Mouse (Mus musculus): ENCODE data around the gene Rnf115.
"Not testable (repeated sequence)": the region's sequence is repeated elsewhere in the genome, so short reads cannot be mapped to it uniquely, and the experiment has no call there.

Gene Rnf115

GRCm38 (mm10) chr3:96708684-96709064 is 18.8 kb upstream of the Rnf115 start:
- DNase-seq, result no peak

- DNase-seq, result no peak
These were observed 13.2 kb upstream of the Rnf115 start for GRCm38 (mm10) chr3:96714286-96714685.

- DNase-seq, result no peak
These were observed 11.6 kb upstream of the Rnf115 start for GRCm38 (mm10) chr3:96715854-96716253.

DNA sequence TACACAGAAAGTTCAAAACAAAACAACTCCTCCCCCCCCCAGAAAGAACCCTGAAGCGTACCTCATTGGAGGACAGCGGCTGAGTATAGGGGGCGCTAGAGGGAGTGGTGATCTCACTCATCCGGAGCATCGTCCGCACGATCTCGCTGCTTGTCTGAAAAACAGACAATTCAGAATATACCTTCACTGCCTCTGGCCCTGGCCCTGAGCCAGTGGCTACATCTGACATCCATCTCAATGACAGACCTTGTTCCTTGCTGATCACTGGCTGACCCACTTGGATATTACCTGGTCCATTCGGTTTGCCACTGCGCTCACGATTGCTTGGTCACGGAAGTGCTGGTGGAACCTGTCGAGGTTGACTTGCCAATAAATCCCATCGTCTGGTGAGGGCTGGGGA is 8.3 kb upstream of the Rnf115 start:
- peak; percentile 71 for DNase-seq

- peak; percentile 31 for DNase-seq
These were observed 567 bp downstream of the Rnf115 start for GRCm38 (mm10) chr3:96727828-96728633.

GRCm38 (mm10) chr3:96728634-96729402 is 1.4 kb downstream of the Rnf115 start:
- no peak for DNase-seq

DNA sequence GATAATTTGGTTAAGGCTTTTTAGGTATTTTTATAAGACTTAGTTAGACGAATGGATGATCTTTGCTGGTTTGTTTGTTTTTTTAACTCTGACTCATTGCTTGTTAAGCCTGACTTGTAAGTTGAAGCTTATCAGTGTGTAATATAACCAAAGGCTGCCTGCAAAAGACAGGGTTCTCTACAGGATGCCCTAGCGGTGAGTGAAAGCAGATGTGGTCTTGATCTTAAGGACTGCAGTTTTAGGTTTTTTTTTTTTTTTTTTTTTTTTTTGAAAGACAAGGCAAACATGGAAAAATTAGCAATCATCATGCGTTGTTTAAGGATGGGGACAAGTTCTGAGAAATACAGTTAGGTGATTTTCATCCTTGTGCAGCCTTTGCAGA is 1.9 kb downstream of the Rnf115 start:
- DNase-seq, result no peak

- DNase-seq, result no peak
These were observed 3.3 kb downstream of the Rnf115 start for GRCm38 (mm10) chr3:96730785-96731184.

DNA sequence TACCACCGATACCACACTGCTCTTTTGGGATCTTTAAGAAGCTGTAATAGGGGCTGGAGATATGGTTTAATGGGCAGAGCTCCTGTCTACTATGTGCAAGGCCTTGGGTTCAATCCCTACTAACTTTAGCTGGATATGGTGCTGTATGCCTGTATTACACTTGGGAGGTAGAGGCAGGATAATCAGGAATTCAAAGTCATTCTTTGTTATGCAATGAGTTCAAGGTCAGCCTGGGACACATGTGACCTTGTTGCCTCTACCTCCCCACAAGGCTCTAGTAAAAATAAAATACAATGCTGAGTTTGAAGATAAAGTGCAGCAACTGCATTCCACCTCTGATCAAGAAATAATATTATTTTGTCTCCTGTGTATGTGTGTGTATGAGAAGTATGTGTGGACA is 6.5 kb downstream of the Rnf115 start:
- DNase-seq, result no peak

DNA sequence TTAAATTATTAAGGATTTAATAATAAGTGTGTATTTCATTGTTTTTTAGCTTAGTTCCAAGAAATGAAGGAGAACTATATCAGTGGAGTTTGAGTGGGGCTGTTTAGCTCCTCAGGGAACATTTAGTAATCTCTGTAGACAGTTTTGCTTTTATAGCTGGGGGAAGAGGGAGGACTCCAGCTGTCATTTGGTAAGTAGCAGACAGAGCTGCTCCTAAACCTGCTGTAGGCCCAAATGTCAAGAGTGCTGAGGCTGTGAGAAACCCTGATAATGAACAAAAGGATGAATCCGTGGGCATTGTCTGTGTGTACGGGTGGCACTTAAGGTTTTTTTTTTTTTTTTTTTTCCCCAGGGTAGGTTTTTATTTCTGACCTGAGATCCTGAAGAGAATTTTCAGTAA is 7.7 kb downstream of the Rnf115 start:
- no peak for DNase-seq

DNA sequence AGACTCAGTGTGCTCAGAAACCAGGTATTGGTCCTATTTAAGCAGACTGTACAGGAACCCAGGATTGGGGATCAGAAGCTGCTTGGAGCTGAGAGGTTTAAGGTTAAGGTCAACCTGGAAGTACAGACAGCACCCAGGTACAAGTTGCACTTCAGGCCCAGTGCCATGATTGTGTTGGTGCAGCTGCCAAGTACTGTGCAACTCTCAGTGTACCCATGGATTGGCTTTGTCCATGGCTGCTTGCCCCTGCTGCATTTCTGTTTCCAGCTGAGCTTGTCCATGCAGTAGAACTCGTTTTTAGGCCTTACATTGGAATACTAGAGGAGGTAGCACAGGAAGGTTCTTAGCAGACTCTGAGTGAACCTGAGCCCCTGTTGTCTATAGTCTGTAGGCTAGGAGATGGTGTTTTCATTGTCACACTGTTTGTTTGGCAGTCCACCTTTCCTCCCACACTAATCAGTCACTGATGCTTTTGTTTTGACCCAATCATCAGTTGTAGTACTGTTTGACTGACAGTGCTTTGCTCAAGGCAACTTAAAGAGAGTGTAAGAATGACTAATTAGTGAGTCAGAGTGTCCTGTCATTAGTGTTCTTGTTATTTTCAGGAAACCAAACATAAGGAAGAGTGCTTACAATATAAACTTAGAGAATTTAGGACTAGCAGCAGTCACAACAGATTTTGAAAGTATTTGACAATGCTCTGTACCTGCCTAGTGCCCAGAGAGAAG is 9.7 kb downstream of the Rnf115 start:
- no peak for DNase-seq

DNA sequence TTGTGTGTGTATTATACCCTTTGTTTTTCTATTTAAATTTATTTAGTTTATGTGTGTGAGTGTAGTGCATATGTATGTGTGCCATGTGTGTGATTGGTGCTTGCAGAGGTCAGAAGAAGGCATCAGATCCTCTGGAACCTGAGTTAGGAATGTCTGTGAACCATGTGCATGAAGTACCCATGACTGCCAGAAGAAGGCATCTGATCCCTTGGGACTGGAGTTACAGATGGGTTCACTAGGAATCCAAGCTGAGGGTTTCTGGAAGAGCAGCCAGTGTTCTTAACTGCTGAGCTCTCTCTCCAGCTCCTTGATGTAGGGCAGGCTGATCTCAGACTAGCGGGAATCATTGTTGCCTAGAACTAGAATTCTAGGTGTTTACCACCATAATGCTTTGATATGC is 10.5 kb downstream of the Rnf115 start:
- DNase-seq, result peak; percentile 23

DNA sequence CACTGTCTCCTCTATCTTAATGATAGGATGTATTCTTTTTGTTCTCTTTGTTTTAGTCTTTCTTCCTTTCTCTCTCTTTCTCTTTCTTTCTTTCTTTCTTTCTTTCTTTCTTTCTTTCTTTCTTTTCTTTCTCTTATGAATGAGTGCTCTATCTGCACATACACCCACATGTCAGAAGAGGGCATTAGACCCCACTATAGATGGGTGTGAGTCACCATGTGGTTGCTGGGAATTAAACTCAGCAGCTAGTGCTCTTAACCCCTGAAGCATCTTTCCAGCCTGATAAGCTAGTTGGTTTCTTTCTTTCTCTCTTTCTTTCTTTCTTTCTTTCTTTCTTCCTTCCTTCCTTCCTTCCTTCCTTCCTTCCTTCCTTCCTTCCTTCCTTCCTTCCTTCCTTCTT is 12.8 kb downstream of the Rnf115 start:
- DNase-seq, result not testable (repeated sequence)

- no peak for DNase-seq
These were observed 16.9 kb downstream of the Rnf115 start for GRCm38 (mm10) chr3:96744348-96744747.

DNA sequence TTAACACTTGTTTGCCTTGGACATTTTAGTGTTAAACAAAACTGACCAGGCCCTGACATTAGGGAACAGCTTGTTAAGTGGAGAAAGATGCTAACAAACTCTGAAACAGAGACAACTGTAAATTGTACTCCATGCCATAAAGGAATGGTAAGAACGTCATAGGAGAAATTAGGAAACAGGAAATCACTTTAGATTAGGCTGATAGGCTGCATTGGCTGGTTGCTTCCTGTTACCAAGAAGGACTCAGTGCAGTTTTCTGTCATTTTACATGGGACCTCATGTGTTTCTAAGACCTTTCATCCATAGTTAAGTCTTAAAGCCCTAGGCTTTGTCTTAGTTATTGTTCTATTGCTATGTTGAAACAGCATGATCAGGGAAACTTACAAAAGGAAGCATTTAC is 19.4 kb downstream of the Rnf115 start:
- DNase-seq, result no peak

DNA sequence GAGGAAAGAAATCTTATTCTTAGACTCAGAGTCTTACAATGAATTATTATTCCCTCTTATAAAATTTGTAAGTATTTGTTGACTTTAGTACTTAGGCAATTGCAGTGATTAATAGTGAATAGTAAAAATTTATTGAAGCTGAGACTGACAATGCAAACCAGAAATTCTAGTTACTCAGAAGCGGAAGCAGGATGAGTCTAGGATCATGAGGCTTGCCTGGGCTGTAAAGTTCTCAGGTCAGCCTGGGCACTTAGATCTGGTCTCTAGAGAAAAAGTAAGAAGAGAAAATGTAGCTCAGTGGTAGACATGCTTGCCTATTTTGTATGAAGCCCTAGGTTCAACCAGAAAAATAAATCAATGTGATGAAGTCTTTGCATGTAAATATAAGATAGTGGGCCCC is 28.5 kb downstream of the Rnf115 start:
- DNase-seq, result no peak

DNA sequence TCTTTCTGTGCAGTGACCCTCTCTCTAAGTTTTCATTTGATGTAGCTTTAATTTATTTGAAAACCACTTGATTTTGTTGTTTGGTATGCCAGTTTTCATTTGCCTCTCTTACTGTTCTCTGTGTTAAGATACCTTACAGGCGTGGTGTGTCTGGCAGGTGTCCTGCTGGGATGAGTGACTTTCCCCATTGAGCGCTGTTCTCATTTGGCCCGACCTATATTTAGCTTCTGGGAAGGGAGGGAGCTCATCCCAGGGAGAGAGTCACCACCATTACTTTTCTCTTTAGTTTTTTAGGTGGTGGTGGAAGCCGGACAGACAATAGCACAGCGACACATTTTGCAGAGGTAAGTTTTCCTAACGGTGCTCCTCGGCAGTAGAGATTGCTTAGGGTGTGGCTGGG is 30.2 kb downstream of the Rnf115 start:
- no peak for DNase-seq

GRCm38 (mm10) chr3:96759695-96760094 is 32.2 kb downstream of the Rnf115 start:
- DNase-seq, result no peak

- no peak for DNase-seq
These were observed 37.1 kb downstream of the Rnf115 start for GRCm38 (mm10) chr3:96764528-96764927.

DNA sequence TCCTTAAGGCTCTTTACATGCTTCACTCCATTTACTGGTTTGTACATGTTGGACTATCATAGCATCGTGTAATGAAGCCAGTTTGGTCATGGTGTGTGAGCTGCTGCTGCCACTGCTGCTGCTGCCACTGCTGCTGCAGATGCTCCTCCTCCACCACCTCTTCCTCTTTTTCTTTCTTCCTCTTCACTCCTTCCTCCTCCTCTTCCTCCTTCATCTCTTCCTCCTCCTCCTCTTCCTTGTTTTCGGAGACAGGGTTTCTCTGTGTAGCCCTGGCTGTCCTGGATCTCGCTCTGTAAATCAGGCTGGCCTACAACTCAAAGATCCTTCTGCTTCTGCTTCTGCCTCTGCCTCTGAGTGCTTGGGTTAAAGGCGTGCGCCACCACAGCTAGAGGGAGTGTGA is 42.5 kb downstream of the Rnf115 start:
- no peak for DNase-seq

DNA sequence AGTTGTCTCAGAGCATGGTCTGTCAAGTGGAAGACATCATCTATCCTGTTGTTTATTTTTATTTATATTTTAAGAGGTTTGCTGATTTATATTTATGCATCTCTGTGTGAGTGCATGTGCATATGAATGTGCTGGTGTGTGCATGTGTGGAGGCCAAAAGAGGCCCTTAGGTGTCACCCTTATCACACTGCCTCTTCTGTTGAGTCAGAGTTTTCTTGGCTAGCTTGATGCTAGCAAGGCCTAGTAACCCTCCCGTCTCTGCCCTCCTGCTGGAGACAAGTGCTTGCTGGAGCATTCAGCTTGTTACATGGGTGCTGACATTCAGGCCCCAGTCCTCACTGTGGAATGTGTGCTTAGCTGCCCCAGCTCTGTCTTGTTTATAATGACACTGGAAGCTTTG is 45.5 kb downstream of the Rnf115 start:
- no peak for DNase-seq

DNA sequence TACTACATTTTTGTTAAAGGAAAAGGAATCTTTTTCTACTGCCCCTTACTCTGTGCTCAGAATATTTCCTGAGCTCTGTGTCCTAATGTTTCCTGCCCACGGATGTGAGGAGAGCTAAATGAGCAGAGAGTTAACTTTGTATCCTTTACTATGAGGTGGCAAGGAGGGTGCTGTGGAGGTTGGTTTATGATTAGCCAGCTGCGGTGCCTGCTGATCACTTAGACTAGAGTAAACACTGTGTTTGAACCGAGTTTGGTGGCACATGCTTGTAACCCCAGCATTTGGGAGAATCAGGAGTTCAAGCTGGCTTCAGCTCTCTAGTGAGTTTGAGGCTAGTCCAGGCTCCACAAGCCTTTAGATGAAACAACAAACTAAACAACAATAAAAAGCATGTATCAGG is 49.7 kb downstream of the Rnf115 start:
- DNase-seq, result no peak

DNA sequence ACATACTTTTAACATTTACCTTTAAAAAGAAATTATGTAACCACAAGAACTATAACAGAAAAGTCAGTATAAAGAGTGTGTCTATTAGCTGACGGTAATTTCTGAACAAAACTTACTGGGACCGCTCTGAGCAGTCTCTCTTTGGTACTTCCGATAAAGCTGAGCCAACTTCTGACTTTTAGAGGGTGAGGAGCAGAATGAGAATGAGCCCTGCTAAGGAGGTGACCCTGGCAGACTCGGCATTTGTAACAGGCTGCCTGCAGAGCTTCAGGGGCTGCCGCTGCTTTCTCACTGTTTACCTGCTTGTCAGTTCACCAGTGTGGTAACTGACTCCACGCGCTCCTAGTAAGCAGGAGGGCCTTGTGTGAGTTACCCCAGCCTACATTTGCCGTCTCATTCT is 54.8 kb downstream of the Rnf115 start:
- no peak for DNase-seq

DNA sequence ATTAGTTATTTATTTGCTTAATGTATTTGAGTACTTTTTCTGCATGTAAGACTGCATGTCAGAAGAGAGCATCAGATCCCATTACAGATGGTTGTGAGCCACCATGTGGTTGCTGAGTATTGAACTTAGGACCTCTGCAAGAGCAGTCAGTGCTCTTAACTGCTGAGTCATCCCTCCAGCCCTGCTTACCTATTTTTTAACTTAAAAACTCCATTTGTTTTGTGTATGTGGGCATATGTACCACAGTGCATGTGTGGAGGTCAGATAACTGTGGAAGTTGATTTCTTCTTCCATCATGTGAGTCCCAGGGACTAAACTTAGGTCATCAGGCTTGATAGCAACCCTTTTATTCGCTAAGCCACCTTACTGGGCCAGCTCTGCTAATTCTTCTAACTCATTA is 60.3 kb downstream of the Rnf115 start:
- DNase-seq, result no peak
